ENCODE assay signal across 18 mouse cellular contexts in the genomic region with DNA sequence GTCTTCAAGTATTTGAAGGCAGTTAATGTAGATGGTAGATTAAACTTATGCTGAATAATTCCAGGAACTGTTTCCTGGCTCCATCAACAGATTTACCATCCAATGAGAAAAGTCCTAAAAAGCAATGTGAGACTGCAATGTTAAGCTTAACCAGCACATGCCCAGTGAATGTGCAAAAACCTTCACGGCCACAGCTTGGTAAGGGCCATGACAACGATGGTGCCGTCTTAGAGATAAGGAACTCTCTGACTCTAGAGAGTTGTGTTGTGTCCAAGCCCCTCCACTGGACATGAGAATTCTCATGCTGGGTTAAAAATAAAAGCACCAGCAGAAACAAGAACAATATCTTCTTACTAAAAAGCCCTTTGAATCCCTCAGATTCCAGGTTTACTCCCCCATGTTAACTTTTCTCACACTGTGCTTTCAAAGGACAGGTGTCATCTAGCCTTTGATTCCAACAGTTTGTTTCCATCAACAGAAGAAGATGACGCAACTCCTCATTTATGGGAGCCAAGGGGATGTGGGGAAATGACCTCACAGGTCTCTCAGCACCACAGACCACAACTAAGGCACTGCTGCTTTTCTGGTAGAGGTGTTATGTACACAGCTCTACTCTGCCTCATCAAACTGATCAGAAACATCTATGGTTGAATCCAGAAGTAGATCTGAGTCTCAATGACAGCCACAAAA.
DNase-seq lines count a peak whose midpoint lies in the region; ATAC-seq and TF ChIP-seq lines count a peak whose summit lies in the region.
"Had no signal": no experiment of that assay in that cellular context is flagged by ENCODE, and none has a peak within 500 bp of the region (broad histone marks: within the 10 kb centered on the region; RNA-seq: fewer than 3 reads in every experiment).

No protein-coding gene starts in this region.

- DNase-seq in heart, adult 2 months: no peak
- DNase-seq in heart, postnatal 4 days: no peak
- DNase-seq in liver, adult 2 months (ENCODE audit: extremely low read depth, low read depth, low spot score): peak; percentile 80
- DNase-seq in heart, postnatal 0 days (ENCODE audit: low spot score): no peak
- no peak for DNase-seq in frontal cortex, postnatal 10 days (ENCODE audit: low spot score in 2 of 2)
- no peak for DNase-seq in gastrocnemius, postnatal 36 days
- DNase-seq: adrenal gland, adult 8-10 months; cerebellum, postnatal 25 days; kidney, postnatal 10 days; liver, embryonic 13.5 days; right cerebral cortex, adult 18-20 months; thymus, postnatal 14 days had no signal

- H3K79me2 ChIP-seq in heart, adult 2 months (replicated peaks; ENCODE audit: control insufficient read depth, insufficient read depth, low read length): peaks cover 3% of the 10 kb centered on the region
- H3K79me2 ChIP-seq in liver, adult 2 months (ENCODE audit: control insufficient read depth, insufficient read depth, low read length): peaks cover 18% of the 10 kb centered on the region; the same call in 1 of the 2 replicates
- peaks cover 38% of the 10 kb centered on the region for H3K79me2 ChIP-seq in C2C12 (ENCODE audit: control insufficient read depth, insufficient read depth)

- TF ChIP-seq CTCF in heart, adult 2 months (IDR thresholded peaks at IDR 0.05): no peak
- TF ChIP-seq CTCF in liver, adult 2 months (IDR thresholded peaks at IDR 0.05; ENCODE audit: low read depth, low read length): no peak
- no peak for TF ChIP-seq CTCF in C2C12 (IDR thresholded peaks at IDR 0.05; ENCODE audit: control insufficient read depth, insufficient read depth, insufficient read length)
- no peak for TF ChIP-seq CTCF in heart, postnatal 0 days (IDR thresholded peaks at IDR 0.05; ENCODE audit: low read depth)

- H3K9me3 ChIP-seq in liver, embryonic 12.5 days (replicated peaks): no peaks in the 10 kb centered on the region
- H3K9me3 ChIP-seq in heart, postnatal 0 days (replicated peaks; ENCODE audit: control insufficient read depth, low read length): no peaks in the 10 kb centered on the region
- H3K9me3 ChIP-seq: hindbrain, embryonic 15.5 days; liver, embryonic 13.5 days; midbrain, embryonic 13.5 days; neural tube, embryonic 13.5 days had no signal

- H3K4me3 ChIP-seq in heart, adult 2 months: no peak overlapping the region
- H3K4me3 ChIP-seq in liver, adult 2 months (ENCODE audit: insufficient read depth, low read depth, low read length): no peak overlapping the region
- no peak overlapping the region for H3K4me3 ChIP-seq in liver, embryonic 12.5 days
- no peak overlapping the region for H3K4me3 ChIP-seq in C2C12 (ENCODE audit: insufficient read depth, poor library complexity, severe bottlenecking)
- H3K4me3 ChIP-seq in heart, postnatal 0 days (ENCODE audit: low read depth, low read length): no peak overlapping the region
- H3K4me3 ChIP-seq: hindbrain, embryonic 15.5 days; liver, embryonic 13.5 days; midbrain, embryonic 13.5 days; neural tube, embryonic 13.5 days had no signal

- H3K4me2 ChIP-seq in liver, embryonic 12.5 days: no peak overlapping the region
- H3K4me2 ChIP-seq in heart, postnatal 0 days (ENCODE audit: low read depth, low read length): no peak overlapping the region
- H3K4me2 ChIP-seq: hindbrain, embryonic 15.5 days; liver, embryonic 13.5 days; midbrain, embryonic 13.5 days; neural tube, embryonic 13.5 days had no signal

- WGBS in heart, adult 2 months: 15% methylated on average over 4 of the region's 4 CpGs
- WGBS in liver, adult 2 months: 49% methylated on average over 4 of the region's 4 CpGs
- 49% methylated on average over 4 of the region's 4 CpGs for WGBS in liver, embryonic 12.5 days (ENCODE audit: insufficient replicate concordance)
- WGBS in heart, postnatal 0 days: 19% methylated on average over 4 of the region's 4 CpGs

- H3K9ac ChIP-seq in heart, adult 2 months (ENCODE audit: low read depth, low read length): no peak overlapping the region
- H3K9ac ChIP-seq in liver, adult 2 months (ENCODE audit: low read depth, low read length): no peak overlapping the region
- H3K9ac ChIP-seq in liver, embryonic 12.5 days: no peak overlapping the region
- no peak overlapping the region for H3K9ac ChIP-seq in heart, postnatal 0 days (replicated peaks; ENCODE audit: low read depth, low read length)
- H3K9ac ChIP-seq: hindbrain, embryonic 15.5 days; liver, embryonic 13.5 days; midbrain, embryonic 13.5 days; neural tube, embryonic 13.5 days had no signal

- intact Hi-C loops in heart, adult 2 months (cut with DNase I): loop anchor here (2.0 kb wide), 1 partner anchor 32 kb away; no protein-coding TSS in a partner anchor
- intact Hi-C loops in gastrocnemius, postnatal 36 days (cut with DNase I): no loop called here

- peak overlapping the region; percentile 56 for H3K27ac ChIP-seq in heart, adult 2 months
- H3K27ac ChIP-seq in liver, adult 2 months (replicated peaks; ENCODE audit: insufficient read depth, low read depth, low read length): peak overlapping the region; percentile 69; the same call in 1 of the 2 replicates
- H3K27ac ChIP-seq in liver, embryonic 12.5 days: no peak overlapping the region
- H3K27ac ChIP-seq in heart, postnatal 0 days (ENCODE audit: low read depth): peak overlapping the region; percentile 55
- H3K27ac ChIP-seq: liver, embryonic 13.5 days; midbrain, embryonic 13.5 days; neural tube, embryonic 13.5 days had no signal

- no peaks in the 10 kb centered on the region for H3K27me3 ChIP-seq in heart, adult 2 months (ENCODE audit: control insufficient read depth, insufficient read depth, low read length)
- no peaks in the 10 kb centered on the region for H3K27me3 ChIP-seq in liver, adult 2 months (ENCODE audit: control insufficient read depth, insufficient read depth, low read length)
- no peaks in the 10 kb centered on the region for H3K27me3 ChIP-seq in liver, embryonic 12.5 days (replicated peaks)
- no peaks in the 10 kb centered on the region for H3K27me3 ChIP-seq in C2C12 (ENCODE audit: control insufficient read depth, insufficient read depth, insufficient read length)
- no peaks in the 10 kb centered on the region for H3K27me3 ChIP-seq in heart, postnatal 0 days (ENCODE audit: control insufficient read depth, insufficient read depth, low read length)
- H3K27me3 ChIP-seq: hindbrain, embryonic 15.5 days; liver, embryonic 13.5 days; midbrain, embryonic 13.5 days; neural tube, embryonic 13.5 days had no signal

- peaks cover 32% of the 10 kb centered on the region for H3K36me3 ChIP-seq in heart, adult 2 months (ENCODE audit: control insufficient read depth, insufficient read depth, low read length)
- no peaks in the 10 kb centered on the region; the same call in 1 of the 2 replicates for H3K36me3 ChIP-seq in liver, adult 2 months (ENCODE audit: control insufficient read depth, insufficient read depth, low read length)
- no peaks in the 10 kb centered on the region for H3K36me3 ChIP-seq in liver, embryonic 12.5 days
- no peaks in the 10 kb centered on the region for H3K36me3 ChIP-seq in C2C12 (ENCODE audit: control insufficient read depth, insufficient read depth)
- H3K36me3 ChIP-seq in heart, postnatal 0 days (replicated peaks; ENCODE audit: control insufficient read depth, insufficient read depth, low read length): no peaks in the 10 kb centered on the region
- H3K36me3 ChIP-seq: hindbrain, embryonic 15.5 days; liver, embryonic 13.5 days; midbrain, embryonic 13.5 days; neural tube, embryonic 13.5 days had no signal

- no peak overlapping the region for H3ac ChIP-seq in C2C12 (ENCODE audit: control insufficient read depth, insufficient read length, low read depth)

- H3K4me1 ChIP-seq in heart, adult 2 months (ENCODE audit: control insufficient read depth, insufficient read depth, low read length): peaks cover 29% of the 10 kb centered on the region
- peaks cover 13% of the 10 kb centered on the region for H3K4me1 ChIP-seq in liver, adult 2 months (ENCODE audit: control insufficient read depth, insufficient read depth, low read length)
- no peaks in the 10 kb centered on the region for H3K4me1 ChIP-seq in liver, embryonic 12.5 days
- H3K4me1 ChIP-seq in heart, postnatal 0 days (ENCODE audit: control insufficient read depth, insufficient read depth): peaks cover 39% of the 10 kb centered on the region
- H3K4me1 ChIP-seq: liver, embryonic 13.5 days had no signal

- no peak for TF ChIP-seq POLR2A in heart, adult 2 months (IDR thresholded peaks at IDR 0.05; ENCODE audit: insufficient read depth, low read depth, low read length)
- no peak for TF ChIP-seq POLR2A in liver, adult 2 months (IDR thresholded peaks at IDR 0.05; ENCODE audit: extremely low read depth, insufficient read depth, low read length)

- ATAC-seq in liver, embryonic 12.5 days: no peak
- no peak for ATAC-seq in heart, postnatal 0 days (ENCODE audit: insufficient read depth, low read depth)
- ATAC-seq: CD4-positive, CD25-positive, alpha-beta regulatory T cell, adult 4 months; midbrain, embryonic 13.5 days had no signal

- H3K79me3 ChIP-seq in C2C12 (ENCODE audit: low read depth): peaks cover 7% of the 10 kb centered on the region

- no peak for TF ChIP-seq EP300 in heart, adult 2 months (IDR thresholded peaks at IDR 0.05; ENCODE audit: insufficient read depth, low read depth, low read length)
- no peak for TF ChIP-seq EP300 in heart, postnatal 0 days (IDR thresholded peaks at IDR 0.05; ENCODE audit: low read depth)

TF ChIP-seq in C2C12, 6 proteins besides CTCF, POLR2A, EP300 and RAD21:
- no peak for TF ChIP-seq MAX (IDR thresholded peaks at IDR 0.05)
- TF ChIP-seq MYOG (IDR thresholded peaks at IDR 0.05; ENCODE audit: control insufficient read depth, extremely low read depth, insufficient read length): no peak
- TF ChIP-seq CEBPB (IDR thresholded peaks at IDR 0.05; ENCODE audit: low read depth): peak; percentile 85
- peak; percentile 54 for TF ChIP-seq MYOD1 (IDR thresholded peaks at IDR 0.05; ENCODE audit: control insufficient read depth, insufficient read length, low read depth)
- TF ChIP-seq USF1 (IDR thresholded peaks at IDR 0.05; ENCODE audit: low read depth): no peak
